Mouse (Mus musculus): ENCODE results near the gene Naalad2.
A peak's percentile ranks its signal among the peaks of the same experiment; 100 is the strongest.
"Not testable (repeated sequence)": the region's sequence is repeated elsewhere in the genome, so short reads cannot be mapped to it uniquely, and the experiment has no call there.

Gene Naalad2

DNA sequence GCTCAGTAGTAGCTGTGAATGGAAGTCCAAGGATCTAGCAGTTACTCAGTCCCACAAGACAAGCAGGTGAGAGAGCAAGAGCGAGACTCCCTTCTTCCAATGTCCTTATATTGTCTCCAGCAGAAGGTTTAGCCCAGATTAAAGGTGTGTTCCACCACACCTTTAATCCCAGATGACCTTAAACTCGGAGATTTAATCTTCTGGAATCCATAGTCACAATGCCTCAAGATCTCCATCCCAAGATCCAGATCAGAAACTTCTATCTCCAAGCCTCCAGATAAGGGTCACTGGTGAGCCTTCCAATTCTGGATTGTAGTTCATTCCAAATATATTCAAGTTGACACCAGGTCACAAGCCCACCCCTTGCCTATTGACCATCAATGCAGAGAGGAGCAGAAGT, at the start of gene Naalad2:
Gene Naalad2 (minus strand): TSS at position 101 of the 400 bp plus-strand sequence.
- DNase-seq: not testable (repeated sequence)

DNA sequence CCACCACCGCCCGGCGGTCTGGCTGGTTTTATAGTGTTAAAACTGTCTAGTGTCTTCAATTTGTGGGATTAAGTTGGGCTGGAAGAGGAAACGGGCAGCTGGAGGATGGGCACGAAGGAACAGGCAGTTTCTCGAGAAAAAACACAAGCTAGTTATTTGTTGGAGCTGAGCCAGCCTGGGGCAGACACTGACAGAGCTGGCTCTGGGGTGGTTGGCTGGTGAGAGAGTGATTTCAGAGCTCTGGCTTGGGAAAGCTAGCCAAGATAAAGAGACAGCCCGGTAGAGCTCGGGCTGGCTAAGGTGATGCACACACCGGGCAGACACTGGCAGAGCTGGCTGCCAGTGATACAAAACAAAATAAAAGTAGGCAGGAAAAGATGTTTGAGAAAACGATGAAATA, 28.9 kb upstream of the Naalad2 start:
- DNase-seq: peak; percentile 88

DNA sequence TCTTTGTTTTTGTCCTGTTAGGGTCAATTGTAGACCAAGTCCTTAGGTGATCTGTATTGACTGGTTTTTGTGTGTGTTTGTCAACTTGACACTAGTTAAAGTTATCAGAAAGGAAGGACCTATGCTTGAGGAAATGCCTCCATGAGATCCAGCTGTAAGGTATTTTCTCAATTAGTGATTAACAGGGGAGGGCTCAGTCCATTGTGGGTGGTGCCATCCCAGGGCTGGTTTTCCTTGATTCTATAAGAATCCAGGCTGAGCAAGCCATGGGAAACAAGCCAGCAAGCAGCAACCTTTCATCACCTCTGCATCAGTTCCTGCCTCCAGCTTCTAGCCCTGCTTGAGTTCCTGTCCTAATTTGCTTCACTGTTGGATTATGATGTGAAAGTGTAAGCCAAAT, 27.6 kb upstream of the Naalad2 start, which contains the start of gene Mbd3l2:
Gene Mbd3l2 (plus strand): TSS at position 301 of the 400 bp plus-strand sequence.
- DNase-seq: no peak

DNA sequence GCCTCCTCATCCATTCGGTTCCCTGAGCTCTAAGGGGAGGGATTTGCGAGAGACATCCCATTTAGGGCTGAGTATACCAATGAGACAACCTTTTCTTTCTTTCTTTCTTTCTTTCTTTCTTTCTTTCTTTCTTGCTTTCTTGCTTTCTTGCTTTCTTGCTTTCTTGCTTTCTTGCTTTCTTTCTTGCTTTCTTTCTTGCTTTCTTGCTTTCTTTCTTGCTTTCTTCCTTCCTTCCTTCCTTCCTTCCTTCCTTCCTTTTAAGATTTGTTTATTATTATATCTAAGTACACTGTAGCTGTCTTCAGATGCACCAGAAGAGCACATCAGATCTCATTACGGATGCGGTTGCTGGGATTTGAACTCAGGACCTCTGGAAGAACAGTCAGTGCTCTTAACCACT, 9.6 kb upstream of the Naalad2 start:
- not testable (repeated sequence) for DNase-seq

- DNase-seq: no peak
Observed at GRCm38 (mm10) chr9:18404118-18404517, 1.3 kb upstream of the Naalad2 start, which contains the start of gene Ubtfl1. Gene Ubtfl1 (plus strand): TSS chr9:18404418.

DNA sequence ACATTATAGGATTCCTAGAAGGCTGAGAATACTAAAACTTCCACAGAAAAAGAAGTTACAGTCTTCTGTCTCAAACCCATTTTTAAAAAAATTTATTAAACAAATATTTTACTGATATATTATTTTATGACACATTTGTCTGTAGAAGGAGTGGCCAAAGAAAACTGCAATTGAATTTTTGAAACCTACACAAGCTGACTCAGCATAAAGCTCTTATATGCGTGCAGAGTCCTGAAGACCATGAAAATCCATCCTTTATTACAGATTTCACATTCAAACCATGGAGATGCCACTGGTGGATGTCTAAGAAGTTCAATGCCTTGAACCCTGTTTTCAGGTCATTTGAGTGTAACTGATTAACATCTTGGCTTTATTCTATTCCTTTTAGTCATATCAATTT, 3.2 kb downstream of the Naalad2 start:
- no peak for DNase-seq

DNA sequence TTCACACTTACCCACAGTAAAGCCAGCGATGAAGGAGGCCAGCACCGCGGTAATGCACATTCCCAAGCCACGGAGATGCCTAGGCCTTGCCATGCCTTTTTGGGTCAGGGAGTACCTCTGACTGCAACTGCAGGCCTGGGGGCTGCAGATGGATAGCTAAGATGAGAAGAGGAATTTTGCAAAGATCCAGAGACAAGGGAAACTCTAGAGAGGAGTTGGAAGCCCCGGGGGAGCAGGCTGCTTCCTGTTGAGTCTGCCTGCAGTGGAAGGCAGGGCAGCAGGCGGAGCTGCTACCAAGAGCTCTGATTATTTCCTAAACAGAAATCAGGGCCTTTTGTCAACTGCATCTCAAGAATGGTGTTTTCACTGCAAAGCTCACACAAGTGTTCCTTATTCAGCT, 17.0 kb downstream of the Naalad2 start:
- peak; percentile 94 for DNase-seq

GRCm38 (mm10) chr9:18373026-18373425, 29.8 kb downstream of the Naalad2 start:
- not testable (repeated sequence) for DNase-seq

DNA sequence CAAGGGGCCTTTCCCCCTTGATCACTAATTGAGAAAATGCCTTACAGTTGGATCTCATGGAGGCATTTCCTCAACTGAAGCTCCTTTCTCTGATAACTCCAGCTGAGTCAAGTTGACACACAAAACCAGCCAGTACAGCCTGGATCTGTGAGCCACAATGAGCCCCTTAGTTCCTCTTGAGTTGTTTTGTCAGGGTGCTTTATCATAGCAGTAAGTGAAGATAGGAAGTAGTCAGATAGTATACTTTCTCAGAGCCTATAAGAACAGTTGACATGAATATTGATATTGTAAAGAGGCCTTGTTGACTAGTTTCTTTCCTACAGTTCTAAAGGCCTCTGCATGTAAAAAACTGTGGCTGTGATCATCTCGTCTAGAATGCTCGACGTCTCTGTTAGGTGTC, 82.8 kb downstream of the Naalad2 start:
- DNase-seq: no peak

GRCm38 (mm10) chr9:18298301-18298700, 104.5 kb downstream of the Naalad2 start:
- no peak for DNase-seq

DNA sequence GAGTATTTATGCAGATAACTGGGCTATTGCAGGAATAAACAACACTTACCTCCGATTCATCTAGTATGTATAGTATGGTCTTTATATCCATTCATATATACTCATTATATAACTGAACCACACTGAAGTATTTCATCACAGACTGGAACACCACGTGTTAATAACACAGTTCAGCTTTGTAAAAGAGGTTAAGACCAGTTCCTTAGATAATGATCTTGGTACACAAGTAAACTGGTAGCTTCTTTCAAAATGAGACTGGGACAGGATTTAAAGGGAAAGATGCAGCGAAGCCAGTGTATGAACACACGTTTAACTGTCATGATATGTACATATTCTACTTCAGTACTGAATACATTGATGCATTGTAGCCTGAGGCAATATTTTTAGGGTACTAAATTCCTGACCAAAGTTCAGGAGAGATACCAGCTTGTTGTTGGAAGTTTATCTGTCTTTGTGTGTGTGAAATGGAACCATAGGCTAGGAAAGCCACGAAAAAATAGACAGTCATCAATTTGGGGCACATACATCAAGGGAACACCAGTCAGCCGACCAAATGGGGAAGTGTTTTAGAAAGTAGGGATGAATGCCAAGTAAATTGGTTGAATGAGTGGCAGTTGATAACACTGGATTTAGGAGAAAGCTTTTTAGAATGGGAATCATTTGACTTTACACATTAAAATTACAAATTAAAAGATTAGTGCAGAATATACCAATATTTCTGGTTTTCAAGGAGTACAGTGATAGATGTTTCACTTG, 109.6 kb downstream of the Naalad2 start:
- no peak for DNase-seq

DNA sequence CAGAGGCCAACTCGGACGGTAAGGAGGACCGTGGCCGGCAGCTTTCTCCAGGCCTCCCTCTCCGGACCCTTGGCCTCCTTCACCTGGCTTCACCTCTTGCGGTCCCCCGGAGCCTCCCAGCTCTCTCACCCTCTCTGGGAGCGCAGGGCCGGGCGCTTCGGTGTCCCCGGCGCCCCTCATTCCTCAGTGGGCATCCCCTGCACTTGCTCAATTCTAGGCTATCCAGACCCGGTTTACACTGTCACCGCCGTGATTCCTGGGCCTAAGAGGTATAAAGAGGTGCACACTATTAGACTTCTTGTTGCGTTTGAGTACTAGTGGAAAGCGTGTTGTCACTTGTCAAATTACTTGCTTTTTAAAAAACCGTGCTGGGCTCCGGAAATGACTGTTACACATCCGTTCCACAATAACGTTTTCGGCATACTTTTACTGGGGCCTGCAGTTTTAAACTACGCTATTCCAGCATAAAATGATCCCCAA, 110.3 kb downstream of the Naalad2 start:
- DNase-seq: no peak

DNA sequence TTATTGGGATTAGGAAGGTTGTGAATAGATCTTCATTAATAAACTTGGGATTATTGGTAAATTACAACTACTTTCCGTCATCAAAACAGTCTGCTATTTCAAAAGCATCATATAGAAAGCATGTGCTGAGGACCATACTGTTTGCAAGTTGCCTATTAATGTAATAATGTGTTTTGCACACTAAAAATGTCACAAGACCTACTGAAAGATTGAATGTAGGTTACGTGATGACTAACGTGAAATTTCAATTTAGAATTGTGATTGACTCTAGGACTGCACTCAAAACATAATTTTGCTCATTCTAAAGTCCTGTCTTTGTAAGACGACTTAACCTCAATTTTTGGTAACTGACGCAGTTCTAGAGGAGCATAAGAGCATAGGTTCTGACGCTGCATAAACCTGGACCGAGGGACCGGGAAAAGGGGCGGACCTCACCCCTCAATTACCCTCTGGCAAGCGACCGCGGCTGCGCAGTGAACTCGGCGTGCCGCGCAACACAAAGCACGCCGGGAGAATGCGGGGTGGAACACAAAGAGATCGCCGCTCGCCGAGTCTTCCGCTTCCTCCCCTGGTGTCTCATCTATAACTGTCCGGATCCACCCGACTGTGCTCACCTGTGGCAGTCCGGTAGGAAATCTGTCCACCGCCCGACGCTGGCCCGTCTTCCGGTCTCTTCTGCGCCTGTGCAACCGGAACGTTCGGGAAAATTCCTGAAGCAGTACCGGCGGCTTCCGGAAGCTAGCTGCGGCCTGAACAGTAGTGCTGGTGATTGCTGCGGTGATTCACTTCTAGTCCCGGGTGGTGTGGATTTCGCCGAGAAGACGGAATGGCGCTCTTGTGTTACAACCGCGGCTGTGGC, 111.0 kb downstream of the Naalad2 start, which contains the start of gene Chordc1:
Gene Chordc1 (plus strand): TSS at position 555 of the 859 bp plus-strand sequence.
- peak; percentile 99 for DNase-seq

GRCm38 (mm10) chr9:18278693-18279092, 124.1 kb downstream of the Naalad2 start:
- not testable (repeated sequence) for DNase-seq

GRCm38 (mm10) chr9:18277497-18277896, 125.3 kb downstream of the Naalad2 start:
- no peak for DNase-seq

GRCm38 (mm10) chr9:18276844-18277243, 126.0 kb downstream of the Naalad2 start:
- no peak for DNase-seq

DNA sequence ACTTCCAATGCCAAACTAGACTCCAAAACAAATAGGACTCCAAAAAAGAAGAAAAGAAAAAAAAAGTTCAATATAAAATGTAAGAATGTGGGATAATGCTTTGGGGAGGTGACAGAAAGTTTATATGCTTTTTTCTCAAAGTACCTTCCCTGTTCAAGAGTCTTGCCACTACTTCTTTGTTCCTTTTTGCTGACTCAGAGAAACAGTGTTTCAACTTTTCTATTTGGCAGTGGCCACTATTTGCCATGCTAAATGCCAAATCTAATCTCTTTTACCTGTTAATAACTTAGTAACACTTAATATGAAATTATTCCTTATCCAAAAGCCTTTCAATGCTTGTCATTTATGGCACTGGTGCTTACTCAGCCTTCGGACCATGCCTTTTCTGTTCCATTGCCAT, 126.9 kb downstream of the Naalad2 start:
- DNase-seq: no peak

Measured in heart, adult 11 months (tissue).